Mouse (Mus musculus): ENCODE results near the gene Zwint.
A peak's percentile ranks its signal among the peaks of the same experiment; 100 is the strongest.

Gene Zwint

GRCm38 (mm10) chr10:72654270-72655016, at the start of gene Zwint:
Zwint (plus strand) TSS chr10:72654845.
- peak; percentile 94 for ATAC-seq (ENCODE audit: insufficient number of reproducible peaks, low FRiP score, low TSS enrichment)

- ATAC-seq (ENCODE audit: insufficient number of reproducible peaks, low FRiP score, low TSS enrichment) = no peak
Measured at GRCm38 (mm10) chr10:72613125-72613915, 41.3 kb upstream of the Zwint start.

- ATAC-seq (ENCODE audit: insufficient number of reproducible peaks, low FRiP score, low TSS enrichment) = no peak
Measured at GRCm38 (mm10) chr10:72616153-72616552, 38.5 kb upstream of the Zwint start.

- no peak for ATAC-seq (ENCODE audit: insufficient number of reproducible peaks, low FRiP score, low TSS enrichment)
Measured at GRCm38 (mm10) chr10:72620527-72620926, 34.1 kb upstream of the Zwint start.

- ATAC-seq (ENCODE audit: insufficient number of reproducible peaks, low FRiP score, low TSS enrichment) = no peak
Measured at GRCm38 (mm10) chr10:72623561-72623960, 31.1 kb upstream of the Zwint start.

- ATAC-seq (ENCODE audit: insufficient number of reproducible peaks, low FRiP score, low TSS enrichment) = no peak
Measured at GRCm38 (mm10) chr10:72634125-72634524, 20.5 kb upstream of the Zwint start.

- no peak for ATAC-seq (ENCODE audit: insufficient number of reproducible peaks, low FRiP score, low TSS enrichment)
Measured at GRCm38 (mm10) chr10:72650867-72651266, 3.8 kb upstream of the Zwint start.

- no peak for ATAC-seq (ENCODE audit: insufficient number of reproducible peaks, low FRiP score, low TSS enrichment)
Measured at GRCm38 (mm10) chr10:72653797-72654196, 848 bp upstream of the Zwint start.

- ATAC-seq (ENCODE audit: insufficient number of reproducible peaks, low FRiP score, low TSS enrichment) = peak; percentile 65
Measured at GRCm38 (mm10) chr10:72655017-72655509, 418 bp downstream of the Zwint start.

GRCm38 (mm10) chr10:72659198-72659597, 4.6 kb downstream of the Zwint start:
- ATAC-seq (ENCODE audit: insufficient number of reproducible peaks, low FRiP score, low TSS enrichment) = no peak

- ATAC-seq (ENCODE audit: insufficient number of reproducible peaks, low FRiP score, low TSS enrichment) = no peak
Measured at GRCm38 (mm10) chr10:72660350-72660749, 5.7 kb downstream of the Zwint start.

GRCm38 (mm10) chr10:72667856-72668255, 13.2 kb downstream of the Zwint start:
- ATAC-seq (ENCODE audit: insufficient number of reproducible peaks, low FRiP score, low TSS enrichment) = no peak

GRCm38 (mm10) chr10:72669086-72669485, 14.4 kb downstream of the Zwint start:
- no peak for ATAC-seq (ENCODE audit: insufficient number of reproducible peaks, low FRiP score, low TSS enrichment)

- ATAC-seq (ENCODE audit: insufficient number of reproducible peaks, low FRiP score, low TSS enrichment) = no peak
Measured at GRCm38 (mm10) chr10:72675971-72676370, 21.3 kb downstream of the Zwint start.

- ATAC-seq (ENCODE audit: insufficient number of reproducible peaks, low FRiP score, low TSS enrichment) = no peak
Measured at GRCm38 (mm10) chr10:72676550-72676949, 21.9 kb downstream of the Zwint start.

- no peak for ATAC-seq (ENCODE audit: insufficient number of reproducible peaks, low FRiP score, low TSS enrichment)
Measured at GRCm38 (mm10) chr10:72679086-72679485, 24.4 kb downstream of the Zwint start.

- ATAC-seq (ENCODE audit: insufficient number of reproducible peaks, low FRiP score, low TSS enrichment) = no peak
Measured at GRCm38 (mm10) chr10:72701092-72701491, 46.4 kb downstream of the Zwint start.

GRCm38 (mm10) chr10:72713754-72714153, 59.1 kb downstream of the Zwint start:
- no peak for ATAC-seq (ENCODE audit: insufficient number of reproducible peaks, low FRiP score, low TSS enrichment)

Measured in cerebellum, adult (tissue).